Mouse (Mus musculus) skeletal muscle tissue, adult 2 months (tissue): ENCODE data around the gene Scaf4.

Experiments
- DNase-seq: peaks from one replicate; pipeline ENCODE4 v3.0.0-alpha.2; 2012; ENCODE audit warnings: low read depth, low spot score

The Scaf4 gene

DNA sequence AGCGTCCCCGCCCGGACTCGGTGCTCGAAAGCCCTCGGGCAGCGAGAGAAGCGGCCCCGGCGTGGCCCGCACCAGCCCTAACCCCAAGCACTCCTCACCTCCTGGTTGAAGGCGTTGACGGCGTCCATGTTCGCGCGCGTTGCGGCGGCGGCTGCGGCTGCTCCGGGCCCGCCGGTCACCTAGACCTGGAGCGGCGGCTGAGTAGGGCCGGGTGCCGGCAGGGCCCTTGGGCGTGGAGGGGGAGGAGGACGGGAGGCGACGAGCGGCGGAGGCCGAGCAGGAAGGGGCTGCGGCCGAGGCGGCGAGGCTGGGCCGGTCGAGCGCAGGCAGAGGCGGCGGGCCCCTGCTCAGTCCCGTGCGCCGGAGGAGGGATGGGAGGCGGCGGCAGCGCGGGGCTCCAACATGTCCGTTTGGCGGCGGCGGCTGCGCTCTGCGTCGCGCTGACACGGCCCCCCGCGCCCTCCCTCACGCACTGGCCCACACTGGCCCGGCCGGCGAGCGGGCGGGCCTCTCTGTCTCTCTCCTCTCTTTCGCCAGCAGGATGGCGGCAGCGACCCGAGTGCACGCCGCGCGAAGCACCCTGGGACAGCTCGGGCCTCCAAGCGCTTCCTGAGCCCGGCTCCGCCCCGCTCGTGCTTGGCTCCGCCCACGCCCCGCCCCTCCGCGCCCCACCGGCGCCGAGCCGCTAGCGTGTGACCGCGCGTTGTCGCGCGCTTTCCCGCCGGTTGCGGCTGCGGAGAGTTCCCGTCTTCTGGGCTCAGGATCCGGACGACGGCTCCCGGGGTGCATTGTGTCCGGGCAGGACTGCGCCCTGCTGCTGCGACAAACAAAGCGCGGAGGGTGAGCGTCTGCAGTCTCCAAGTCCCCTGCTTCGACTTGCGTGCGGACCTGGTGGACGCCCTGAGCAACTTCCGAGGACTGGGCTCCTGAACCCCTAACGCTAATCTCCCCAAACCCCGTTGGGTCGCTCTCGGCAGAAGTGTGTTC lies at the start of gene Scaf4:
Gene Scaf4 (minus strand): TSS at position 599 of the 987 bp plus-strand sequence.
- peak; percentile 95 for DNase-seq

DNA sequence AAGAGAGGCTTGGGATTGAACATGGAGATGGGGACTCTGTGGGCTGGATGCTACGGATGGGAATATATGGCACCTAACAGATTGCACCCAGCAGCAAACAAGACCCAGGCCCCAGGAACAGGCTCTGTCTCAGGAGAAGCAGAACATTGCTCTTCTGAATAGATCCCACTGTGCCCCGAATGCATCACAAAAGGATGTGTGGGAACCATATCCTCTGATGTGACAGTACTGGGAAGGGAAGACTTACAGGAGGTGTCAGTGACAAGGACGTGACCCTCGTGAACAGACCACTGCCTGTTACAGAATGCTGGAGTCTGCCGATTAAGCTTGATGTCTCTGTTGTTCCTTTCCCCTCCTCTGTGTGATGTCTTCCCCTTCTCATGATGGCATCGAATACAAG lies 48.2 kb upstream of the Scaf4 start:
- DNase-seq: no peak

DNA sequence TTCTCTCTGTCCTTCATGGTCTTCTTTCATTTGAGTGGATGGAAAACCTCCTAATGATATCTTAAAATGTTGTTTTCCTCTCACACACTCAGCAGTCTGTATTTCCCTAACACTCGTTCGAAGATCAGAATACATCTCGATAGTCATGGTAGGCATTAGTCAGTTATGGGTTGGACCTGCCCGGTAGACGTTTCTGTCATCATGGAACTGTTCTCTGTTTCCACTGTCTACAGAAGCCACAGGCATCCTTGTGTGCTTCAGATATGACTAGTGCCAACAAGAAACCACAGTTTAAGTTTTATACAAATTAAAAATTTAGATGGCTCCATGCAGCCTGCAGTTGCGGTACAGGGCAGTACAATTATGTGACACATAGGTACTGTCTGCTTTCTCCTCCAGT lies 46.7 kb upstream of the Scaf4 start:
- no peak for DNase-seq

- no peak for DNase-seq
Measured at GRCm38 (mm10) chr16:90329511-90329910, 45.2 kb upstream of the Scaf4 start.

DNA sequence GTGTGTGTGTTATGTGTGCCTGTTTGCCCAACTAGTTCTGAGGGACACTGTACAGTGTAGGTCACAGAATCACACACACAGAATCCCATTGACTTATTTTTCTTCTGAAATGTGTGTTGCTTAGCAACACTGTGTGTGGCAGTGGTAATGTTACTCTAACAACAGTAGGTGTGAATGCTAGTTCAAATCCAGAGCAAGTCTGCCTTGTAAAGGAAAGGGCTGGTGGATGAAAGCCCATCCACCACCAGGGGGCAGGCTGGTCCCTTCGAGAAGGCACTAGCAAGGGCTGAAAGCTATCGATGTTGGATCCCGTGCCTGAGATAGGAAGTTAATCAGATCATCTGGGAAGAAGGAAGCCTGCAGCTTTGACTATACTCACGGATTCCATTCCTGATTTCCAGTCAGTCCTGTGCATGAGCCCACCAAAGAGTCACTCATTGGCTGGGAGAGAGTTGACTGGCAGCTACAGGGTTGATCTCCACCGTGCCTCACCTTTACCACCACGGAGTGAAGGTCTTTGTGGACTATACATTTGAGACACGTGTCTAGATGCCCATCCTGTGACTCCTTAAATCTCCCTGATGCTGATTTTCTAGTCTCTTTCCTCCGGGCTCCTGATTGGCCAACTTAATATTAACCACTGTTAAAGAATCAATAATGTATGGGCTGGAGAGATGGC lies 38.7 kb upstream of the Scaf4 start:
- DNase-seq: peak; percentile 50

- no peak for DNase-seq
Measured at GRCm38 (mm10) chr16:90319321-90319720, 35.0 kb upstream of the Scaf4 start.

DNA sequence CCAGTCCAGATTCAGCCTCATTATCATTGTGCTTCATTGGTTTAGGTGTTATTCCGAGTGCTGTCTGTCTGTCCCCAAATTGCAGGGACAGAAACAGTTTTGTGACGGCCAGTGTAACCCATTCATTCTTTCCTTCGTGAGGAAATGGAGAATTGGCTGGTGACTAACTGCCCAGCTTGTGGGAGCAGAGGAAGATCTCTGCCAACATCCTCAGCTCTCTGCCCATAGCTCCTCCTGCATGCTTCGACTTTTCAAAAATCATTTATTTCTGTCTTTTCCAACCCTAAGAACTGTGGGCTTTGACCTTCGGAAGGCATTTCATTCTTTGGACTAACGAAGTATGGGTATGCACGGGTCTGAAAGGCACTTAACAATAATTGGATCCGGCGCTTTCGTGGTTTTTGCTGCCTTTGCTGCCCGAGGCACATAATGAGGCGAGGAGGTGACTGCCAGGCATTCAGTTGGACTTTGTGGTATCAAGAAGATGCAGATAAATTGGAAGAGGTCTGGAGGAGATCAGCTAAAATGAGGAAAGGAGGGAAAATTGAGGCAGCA lies 34.1 kb upstream of the Scaf4 start:
- no peak for DNase-seq

GRCm38 (mm10) chr16:90317777-90318176 lies 33.5 kb upstream of the Scaf4 start:
- DNase-seq: no peak

GRCm38 (mm10) chr16:90315881-90316280 lies 31.6 kb upstream of the Scaf4 start:
- peak; percentile 14 for DNase-seq

DNA sequence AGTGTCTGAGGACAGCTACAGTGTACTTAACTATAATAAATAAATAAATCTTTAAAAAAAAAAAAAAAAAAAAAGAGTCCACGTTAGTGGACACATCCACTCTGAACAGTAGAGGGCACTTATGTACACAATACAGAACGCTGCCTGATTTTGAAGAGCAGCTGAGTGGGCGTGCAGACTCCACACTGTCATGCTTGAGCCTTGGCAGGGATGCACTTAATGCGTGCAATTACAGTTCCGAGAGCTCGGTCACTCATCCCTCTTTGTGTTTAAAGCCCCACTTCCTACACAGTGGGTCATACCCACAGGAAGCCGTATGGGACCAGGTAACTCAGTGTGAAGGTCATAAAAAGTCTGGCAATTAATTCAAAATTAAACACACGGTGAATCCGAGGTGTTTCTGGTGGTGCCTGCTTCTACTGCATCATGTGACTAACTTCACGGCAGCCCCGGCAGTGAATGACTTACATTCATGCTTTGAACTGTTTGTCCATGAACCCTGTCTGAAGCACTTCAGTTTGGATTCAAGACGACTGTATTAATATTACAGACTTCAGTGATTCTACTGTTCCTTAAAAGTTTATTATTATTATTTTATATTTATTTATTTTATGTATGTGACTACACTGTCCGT lies 28.3 kb upstream of the Scaf4 start:
- DNase-seq: no peak

DNA sequence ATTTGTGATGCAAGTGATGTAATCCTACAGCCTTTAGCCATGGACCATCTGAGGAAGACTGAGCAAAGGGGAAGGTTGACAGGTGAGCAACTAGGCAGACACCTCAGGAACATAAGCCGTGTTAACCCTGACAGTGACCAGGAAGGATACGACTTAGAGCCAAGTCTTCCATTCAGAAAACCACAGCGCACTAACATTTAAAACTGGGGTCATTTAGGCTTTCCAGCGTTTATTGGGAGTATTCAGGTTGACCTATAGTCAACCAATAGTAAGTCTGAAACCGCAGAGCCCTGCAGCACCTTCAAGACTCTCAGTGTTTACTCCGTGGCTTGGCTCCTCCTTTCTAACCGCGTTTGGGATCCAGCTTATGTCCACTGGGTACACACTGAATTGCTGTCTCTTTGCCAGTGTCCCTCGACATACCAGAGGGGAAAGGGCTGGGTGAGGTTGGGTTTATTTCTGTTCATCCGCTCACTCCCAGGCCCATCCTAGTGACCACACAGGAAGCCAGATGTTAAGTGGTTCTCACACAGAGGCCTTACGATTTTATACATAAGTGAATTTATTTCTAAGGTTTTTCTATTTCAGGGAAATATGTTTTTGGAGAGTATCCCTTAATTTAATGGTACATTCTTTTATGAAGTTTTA lies 26.3 kb upstream of the Scaf4 start:
- no peak for DNase-seq

- DNase-seq: no peak
Measured at GRCm38 (mm10) chr16:90309784-90310183, 25.5 kb upstream of the Scaf4 start.

DNA sequence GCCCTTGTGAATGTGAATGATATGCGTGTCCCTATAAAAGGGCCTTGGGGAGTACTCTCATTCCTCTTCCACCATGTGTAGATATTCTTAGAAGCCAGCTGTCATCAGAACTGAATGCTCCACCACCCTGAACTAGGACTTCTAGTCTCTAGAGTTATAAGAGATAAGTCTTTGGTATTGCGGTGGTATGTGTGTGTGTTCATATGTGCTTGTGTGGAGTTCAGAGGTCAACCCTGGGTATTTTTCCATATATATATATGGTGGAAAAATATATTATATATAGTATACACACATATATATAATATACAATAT lies 19.6 kb upstream of the Scaf4 start:
- peak; percentile 32 for DNase-seq

DNA sequence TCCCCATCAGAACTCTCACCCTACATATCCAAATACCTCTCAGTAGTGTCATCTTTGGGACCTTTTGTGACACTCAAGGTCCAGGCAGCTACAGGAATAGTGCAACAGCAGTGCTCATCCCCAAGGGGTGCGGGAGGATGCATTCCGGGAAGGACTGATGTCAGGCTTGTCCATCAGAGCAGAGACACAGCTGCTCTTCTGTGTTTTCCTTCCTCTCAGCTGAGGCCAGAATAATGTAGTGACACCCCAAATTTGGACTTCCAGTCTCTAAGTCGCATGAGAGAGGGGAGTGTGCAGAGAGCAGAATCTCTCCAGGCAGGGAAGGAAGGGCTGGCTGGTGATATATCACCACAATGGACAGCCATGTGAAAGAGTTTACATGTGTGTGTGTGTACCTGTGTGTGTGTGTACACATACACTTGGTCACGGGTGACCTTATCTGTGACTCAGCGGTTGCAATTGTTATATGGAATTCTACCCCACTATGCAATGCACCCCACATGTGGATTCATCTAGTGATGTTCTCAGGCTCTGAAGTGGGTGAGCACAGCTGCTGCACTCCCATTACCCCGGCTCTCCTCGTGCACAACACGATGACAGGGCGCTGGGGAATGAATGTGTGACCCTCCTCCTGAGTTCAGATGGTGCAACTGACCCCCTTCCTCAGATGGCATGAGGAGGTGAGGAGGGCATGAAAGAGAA lies 19.1 kb upstream of the Scaf4 start:
- no peak for DNase-seq

DNA sequence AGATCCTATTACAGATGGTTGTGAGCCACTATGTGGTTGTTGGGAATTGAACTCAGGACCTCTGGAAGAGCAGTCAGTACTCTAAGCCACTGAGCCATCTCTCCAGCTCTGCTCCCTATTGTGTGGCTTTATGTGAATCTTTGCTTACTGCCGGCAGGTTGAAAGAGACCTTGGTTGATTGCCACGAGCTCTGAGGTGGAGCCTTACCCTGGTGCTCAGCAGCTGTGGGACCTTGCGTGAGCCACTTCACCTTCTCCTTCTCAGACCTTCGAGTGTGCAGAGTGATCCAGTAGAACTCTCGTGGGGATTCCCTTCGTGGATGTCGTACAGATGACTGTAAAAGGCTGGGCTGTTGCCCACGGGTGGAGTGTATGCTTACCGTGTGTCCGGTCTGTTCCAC lies 17.4 kb upstream of the Scaf4 start:
- no peak for DNase-seq

DNA sequence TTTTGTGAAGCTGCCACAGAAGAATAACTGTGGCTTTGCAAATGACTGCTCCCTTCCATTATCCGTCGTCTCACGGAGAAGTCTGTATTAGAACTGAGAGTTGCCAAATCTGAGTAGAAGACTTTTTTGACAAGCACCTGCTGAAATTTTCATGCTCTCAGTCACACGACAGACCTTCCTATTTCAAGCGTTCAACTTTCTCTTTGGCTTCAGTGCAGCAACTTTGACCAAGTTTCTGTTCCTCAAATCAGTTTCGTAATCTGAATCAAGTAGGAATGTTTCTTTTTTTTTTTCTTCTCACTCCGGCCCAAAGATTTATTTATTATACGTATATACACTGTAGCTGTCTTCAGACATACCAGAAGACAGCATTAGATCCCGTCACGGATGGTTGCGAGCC lies 16.6 kb upstream of the Scaf4 start:
- peak; percentile 31 for DNase-seq

GRCm38 (mm10) chr16:90299591-90299990 lies 15.3 kb upstream of the Scaf4 start:
- no peak for DNase-seq

DNA sequence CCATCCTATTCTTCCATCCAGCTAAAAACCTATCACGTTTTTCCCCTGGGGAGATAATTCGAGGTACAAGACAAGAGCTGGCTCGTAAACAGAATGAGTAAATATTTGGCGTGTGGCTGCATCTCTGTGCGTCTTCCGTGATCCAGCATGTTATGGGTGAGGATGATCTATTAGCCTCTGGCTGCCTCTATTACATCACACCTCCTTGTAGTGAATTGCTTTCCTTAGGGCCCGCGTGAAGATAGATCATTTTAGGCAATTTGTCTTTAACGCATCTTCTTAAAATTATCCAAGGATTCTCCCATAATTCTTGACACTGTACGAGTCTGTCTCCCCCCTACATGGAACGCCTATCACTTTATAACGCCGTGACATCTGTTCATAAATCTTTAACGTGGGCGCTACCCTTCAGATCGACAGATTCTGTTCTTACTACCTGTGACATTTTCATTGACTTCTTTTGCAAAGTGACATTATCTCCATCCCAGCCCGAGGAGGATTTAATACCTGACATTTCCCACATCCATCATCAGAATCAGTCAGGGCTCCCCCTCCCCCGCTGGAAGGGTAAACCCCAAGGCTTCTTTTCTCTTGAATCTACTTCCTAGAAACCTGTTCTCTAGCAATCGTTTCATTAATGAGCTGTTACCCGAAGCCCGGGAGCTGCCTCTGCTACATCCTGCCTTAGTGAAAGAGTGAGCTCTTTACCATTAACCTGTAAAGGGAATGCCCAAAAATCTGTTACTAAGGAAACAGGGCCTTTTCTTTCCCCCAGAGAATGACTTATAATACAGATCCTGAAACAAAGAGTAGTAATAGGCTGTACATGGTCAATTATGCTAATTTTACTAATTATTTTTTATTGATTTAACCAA lies 14.4 kb upstream of the Scaf4 start:
- no peak for DNase-seq

DNA sequence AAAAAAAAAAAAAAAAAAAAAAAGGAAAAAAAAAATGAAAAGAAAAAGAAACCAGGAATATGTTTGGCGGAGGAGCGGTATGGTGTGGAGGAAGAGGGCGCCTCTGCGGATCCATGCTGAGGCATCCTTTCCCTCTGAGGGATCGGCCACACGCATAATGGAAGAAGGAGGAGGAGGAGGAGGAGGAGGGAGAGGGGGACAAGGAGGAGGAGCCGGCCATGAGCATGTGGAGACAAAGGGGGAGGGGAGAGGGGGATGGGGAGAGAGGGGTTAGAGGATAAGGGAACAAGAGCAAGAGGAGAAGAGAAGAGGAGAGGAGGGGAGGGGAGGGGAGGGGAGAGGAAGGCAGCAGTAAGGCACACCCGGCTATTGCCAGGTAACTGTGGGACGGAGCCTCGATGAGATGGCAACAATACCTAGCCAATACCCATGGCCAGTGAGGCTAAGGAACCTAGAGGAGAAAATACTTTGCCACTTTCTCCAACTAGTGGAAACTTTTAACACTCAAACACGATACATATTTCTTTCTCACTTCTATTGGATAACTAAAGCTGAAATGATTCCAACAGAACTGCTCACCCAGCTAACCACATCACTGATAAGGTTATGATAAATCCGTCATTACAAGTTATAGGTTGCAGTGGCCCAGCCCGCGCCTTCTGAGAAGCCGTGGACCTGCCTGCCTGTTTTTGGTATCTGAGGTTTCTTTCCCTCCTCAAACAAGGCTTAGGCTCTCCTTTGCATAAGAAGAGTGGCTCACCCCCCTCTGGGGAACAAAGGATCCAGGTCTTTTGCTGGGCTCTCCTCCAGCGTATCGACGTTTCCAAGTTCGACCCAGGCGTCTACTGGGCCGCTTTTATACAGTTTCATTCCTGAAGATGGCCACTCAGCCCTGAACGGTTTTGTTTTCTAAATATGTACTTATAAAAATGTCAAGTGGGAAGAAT lies 13.4 kb upstream of the Scaf4 start:
- DNase-seq: no peak
